Mouse (Mus musculus) liver, embryonic 15.5 days (tissue): ENCODE measurements around the gene Ccdc85b. TPM values are rescaled to one million over a fixed set of nuclear protein-coding genes. Genes with fewer than 3 reads are reported as not detected.
"Not testable (repeated sequence)": the region's sequence is repeated elsewhere in the genome, so short reads cannot be mapped to it uniquely, and the experiment has no call there.

ENCODE experiments used
- ATAC-seq: fragments of 200-750 bp; cut with Nextera tagmentation; 2 replicates; pipeline ENCODE4 v1.8.0; 2017; ENCODE audit warnings: moderate number of reproducible peaks, mild to moderate bottlenecking, moderate library complexity; ENCODE audit not compliant: insufficient read depth
- H3K27ac ChIP-seq: fragments of 300-500 bp; sonication (generic); replicated peaks from 2 replicates; pipeline ENCODE4 v1.5.1; 2015; ENCODE audit warnings: mild to moderate bottlenecking, inconsistent platforms
- H3K27me3 ChIP-seq: fragments of 300-500 bp; sonication (generic); 2 replicates; pipeline ENCODE4 v1.6.1; 2015; ENCODE audit warnings: mild to moderate bottlenecking, inconsistent platforms
- H3K36me3 ChIP-seq: fragments of 300-500 bp; sonication (generic); replicated peaks from 2 replicates; pipeline ENCODE4 v1.6.1; 2015; ENCODE audit warnings: moderate library complexity, mild to moderate bottlenecking, inconsistent platforms
- H3K4me1 ChIP-seq: fragments of 300-500 bp; sonication (generic); replicated peaks from 2 replicates; pipeline ENCODE4 v1.6.1; 2015; ENCODE audit warnings: inconsistent platforms
- H3K4me2 ChIP-seq: fragments of 300-500 bp; sonication (generic); 2 replicates; pipeline ENCODE4 v1.6.1; 2015; ENCODE audit warnings: moderate library complexity, mild to moderate bottlenecking, inconsistent platforms
- H3K4me3 ChIP-seq: fragments of 300-500 bp; sonication (generic); replicated peaks from 2 replicates; pipeline ENCODE4 v1.5.1; 2015; ENCODE audit warnings: mild to moderate bottlenecking, inconsistent platforms
- H3K9ac ChIP-seq: fragments of 300-500 bp; sonication (generic); 2 replicates; pipeline ENCODE4 v1.6.1; 2015; ENCODE audit warnings: moderate library complexity, mild to moderate bottlenecking, inconsistent platforms
- H3K9me3 ChIP-seq: fragments of 300-500 bp; sonication (generic); replicated peaks from 2 replicates; pipeline ENCODE4 v1.6.1; 2016; ENCODE audit warnings: inconsistent platforms
- whole genome bisulfite sequencing: fragments of 180-500 bp; shearing (Covaris S2); methylation state at CpG from one replicate; pipeline ENCODE4 v1.1.7; 2015; ENCODE audit warnings: mixed read lengths; ENCODE audit not compliant: insufficient replicate concordance; 5-methylcytosine and 5-hydroxymethylcytosine counted together
- polyA plus RNA-seq: library from polyadenylated mRNA; unstranded; fragments of >200 nt; fragmentation: Nextera tagmentation; extraction: Ambion mirVana; gene quantifications from 2 replicates; pipeline ENCODE4 v1.2.1, GENCODE M21; 2015

Gene Ccdc85b
- polyA plus RNA-seq: 1.6 TPM in 2 replicates

GRCm38 (mm10) chr19:5457746-5458442, at the start of gene Ccdc85b:
Ccdc85b (minus strand) TSS chr19:5457894.
- 11% methylated on average over 14 of the region's 14 CpGs for WGBS
- Histone ChIP-seq H3K27me3 (peaks cover 10% of the 10 kb centered on the region), H3K36me3 (no peaks in the 10 kb centered on the region; the same call in 1 of the 2 replicates), H3K4me1 (peaks cover 57% of the 10 kb centered on the region), H3K27ac (peak within 1 kb of the TSS; percentile 77), H3K4me3 (peak within 1 kb of the TSS; percentile 76), H3K9me3 (no peaks in the 10 kb centered on the region), H3K4me2 (peak within 1 kb of the TSS; percentile 100), H3K9ac (peak within 1 kb of the TSS; percentile 75)
- peak; percentile 5; the same call in 1 of the 2 replicates for ATAC-seq

DNA sequence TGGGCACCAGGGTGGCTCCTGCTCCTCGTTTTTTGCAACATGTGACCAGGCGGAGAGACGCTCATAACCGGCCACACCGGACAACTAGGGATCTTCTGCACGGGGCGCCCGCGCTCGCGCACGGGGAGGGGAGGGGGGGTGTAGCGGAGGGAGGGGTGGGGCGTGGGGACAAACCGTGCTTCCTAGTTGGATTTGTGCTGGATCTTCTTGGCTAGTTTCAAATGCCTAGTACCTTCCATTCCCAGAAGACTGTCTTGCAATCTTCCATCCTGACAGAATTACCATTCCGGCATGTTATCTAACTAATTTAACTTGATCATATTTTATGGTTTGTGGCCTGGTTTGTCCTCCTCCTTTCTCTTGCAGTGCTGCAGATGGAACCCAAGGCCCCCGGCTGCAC, 46.0 kb upstream of the Ccdc85b start, which contains the start of gene 1700020D05Rik:
Gene 1700020D05Rik, minus strand, starts transcription at position 101 of the 400 bp plus-strand sequence.
- Histone ChIP-seq H3K9me3 (no peaks in the 10 kb centered on the region), H3K4me2 (no peak within 1 kb of the TSS), H3K4me1 (0 out of 2 replicates have a peak, but pooled peaks cover 6% of the 10 kb centered on the region), H3K27ac (no peak within 1 kb of the TSS), H3K4me3 (no peak within 1 kb of the TSS), H3K27me3 (no peaks in the 10 kb centered on the region), H3K36me3 (0 out of 2 replicates have a peak, but pooled peaks cover 5% of the 10 kb centered on the region), H3K9ac (no peak within 1 kb of the TSS)
- WGBS: 70% methylated on average over 17 of the region's 17 CpGs
- ATAC-seq: no peak

GRCm38 (mm10) chr19:5500330-5500875, 42.7 kb upstream of the Ccdc85b start:
- Histone ChIP-seq H3K4me1 (no peaks in the 10 kb centered on the region), H3K4me3 (no peak overlapping the region), H3K36me3 (peaks cover 37% of the 10 kb centered on the region), H3K27me3 (no peaks in the 10 kb centered on the region), H3K9ac (no peak overlapping the region), H3K27ac (no peak overlapping the region), H3K9me3 (no peaks in the 10 kb centered on the region), H3K4me2 (no peak overlapping the region)
- 66% methylated on average over 2 of the region's 2 CpGs for WGBS
- ATAC-seq: no peak

DNA sequence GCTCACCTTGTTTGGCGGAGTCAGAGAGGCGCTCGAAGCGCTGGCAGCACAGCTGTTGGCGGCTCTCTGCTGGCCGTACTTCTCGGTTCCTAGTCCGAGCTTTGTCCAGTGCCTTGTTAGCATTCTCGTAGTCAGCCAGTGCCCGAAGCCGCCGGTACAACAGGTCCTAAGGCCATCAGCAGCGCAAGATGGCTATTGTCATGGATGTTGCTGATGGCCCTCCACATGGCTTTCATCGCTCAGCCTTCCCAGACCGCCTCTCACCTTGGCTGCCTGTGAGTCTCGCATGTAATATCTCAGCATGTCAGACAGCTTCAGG, 38.3 kb upstream of the Ccdc85b start:
- H3K9ac ChIP-seq: no peak overlapping the region
- no peak overlapping the region for H3K4me3 ChIP-seq
- H3K9me3 ChIP-seq: no peaks in the 10 kb centered on the region
- H3K4me1 ChIP-seq: peaks cover 15% of the 10 kb centered on the region
- H3K4me2 ChIP-seq: no peak overlapping the region
- H3K27me3 ChIP-seq: no peaks in the 10 kb centered on the region
- H3K27ac ChIP-seq: no peak overlapping the region
- ATAC-seq: no peak
- H3K36me3 ChIP-seq: peaks cover 70% of the 10 kb centered on the region
- WGBS: 83% methylated on average over 16 of the region's 16 CpGs

- no peak for ATAC-seq
- H3K4me2 ChIP-seq: no peak overlapping the region
- H3K9ac ChIP-seq: no peak overlapping the region
- no peaks in the 10 kb centered on the region for H3K27me3 ChIP-seq
- peaks cover 17% of the 10 kb centered on the region for H3K4me1 ChIP-seq
- WGBS: 81% methylated on average over 12 of the region's 12 CpGs
- H3K36me3 ChIP-seq: peaks cover 70% of the 10 kb centered on the region
- no peak overlapping the region for H3K27ac ChIP-seq
- no peaks in the 10 kb centered on the region for H3K9me3 ChIP-seq
- H3K4me3 ChIP-seq: no peak overlapping the region
These were observed 37.8 kb upstream of the Ccdc85b start for GRCm38 (mm10) chr19:5495353-5496051.

- no peak for ATAC-seq
- Histone ChIP-seq H3K27me3 (no peaks in the 10 kb centered on the region), H3K4me1 (peaks cover 26% of the 10 kb centered on the region), H3K36me3 (peaks cover 70% of the 10 kb centered on the region), H3K9me3 (no peaks in the 10 kb centered on the region), H3K27ac (no peak overlapping the region), H3K9ac (no peak overlapping the region), H3K4me3 (no peak overlapping the region), H3K4me2 (no peak overlapping the region)
- 79% methylated on average over 3 of the region's 3 CpGs for WGBS
These were observed 36.6 kb upstream of the Ccdc85b start for GRCm38 (mm10) chr19:5494314-5494713.

DNA sequence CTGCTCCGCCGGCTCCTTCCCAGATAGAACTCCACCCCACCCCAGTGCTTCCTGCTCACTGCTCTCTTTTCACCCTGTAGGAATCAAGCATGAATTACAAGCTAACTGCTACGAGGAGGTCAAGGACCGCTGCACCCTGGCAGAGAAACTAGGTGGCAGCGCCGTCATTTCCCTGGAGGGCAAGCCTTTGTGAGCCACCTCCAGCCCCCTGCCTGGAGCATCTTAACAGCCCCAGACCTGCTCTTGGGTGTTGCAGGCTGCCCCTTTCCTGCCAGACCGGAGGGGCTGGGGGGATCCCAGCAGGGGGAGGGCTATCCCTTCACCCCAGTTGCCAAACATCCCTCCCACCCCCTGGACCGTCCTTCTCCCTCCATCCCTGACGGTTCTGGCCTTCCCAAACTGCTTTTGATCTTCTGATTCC, 35.6 kb upstream of the Ccdc85b start:
- Histone ChIP-seq H3K4me1 (peaks cover 35% of the 10 kb centered on the region), H3K36me3 (peaks cover 66% of the 10 kb centered on the region)
- not testable (repeated sequence) for H3K4me3 ChIP-seq, ATAC-seq, H3K9me3 ChIP-seq, H3K4me2 ChIP-seq, H3K9ac ChIP-seq, H3K27me3 ChIP-seq, H3K27ac ChIP-seq
- 80% methylated on average over 9 of the region's 9 CpGs for WGBS

GRCm38 (mm10) chr19:5492641-5493040, 34.9 kb upstream of the Ccdc85b start:
- peaks cover 59% of the 10 kb centered on the region for H3K36me3 ChIP-seq

DNA sequence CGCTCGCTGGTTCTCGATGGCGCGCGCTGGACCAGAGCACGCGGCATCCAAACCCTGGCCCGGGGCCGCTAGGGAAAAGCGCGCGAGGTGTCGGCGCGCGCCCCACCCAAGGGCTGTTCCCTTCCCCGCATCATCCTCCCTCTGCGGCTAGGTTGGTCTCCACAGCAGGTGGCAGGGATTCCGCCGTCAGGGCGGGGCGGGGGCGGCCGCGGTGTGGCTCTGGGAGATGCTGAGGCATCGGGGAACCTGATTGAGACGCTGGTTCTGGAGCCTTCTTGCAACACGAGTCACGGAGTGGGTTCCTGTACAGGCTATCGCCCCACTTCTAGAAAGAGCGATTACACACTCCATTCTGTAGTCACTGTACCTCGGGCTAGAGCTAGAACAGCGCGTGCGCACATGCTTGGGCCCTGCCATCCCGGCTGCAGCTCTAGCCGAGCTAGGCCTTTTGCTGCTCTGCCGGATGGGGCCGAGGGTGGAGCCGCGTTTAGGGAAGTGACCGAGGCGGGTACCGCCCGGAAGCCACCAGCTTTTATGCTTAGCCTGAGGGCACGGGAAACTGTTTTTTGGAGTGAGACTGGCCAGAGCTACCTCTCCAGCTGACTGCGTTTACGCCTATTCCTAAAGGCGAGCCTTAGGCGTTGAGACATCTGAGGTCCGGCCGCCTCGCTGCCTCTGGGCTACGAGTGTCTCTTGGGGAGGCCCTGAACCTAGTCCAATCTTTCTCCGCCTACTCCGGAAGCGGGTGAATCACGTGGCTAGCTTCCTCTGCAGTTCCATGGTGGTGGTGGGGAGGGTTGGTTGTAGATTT, 33.4 kb upstream of the Ccdc85b start:
- no peaks in the 10 kb centered on the region for H3K9me3 ChIP-seq
- peak overlapping the region; percentile 96 for H3K9ac ChIP-seq
- no peaks in the 10 kb centered on the region for H3K27me3 ChIP-seq
- peak overlapping the region; percentile 99 for H3K27ac ChIP-seq
- peaks cover 44% of the 10 kb centered on the region for H3K36me3 ChIP-seq
- ATAC-seq: peak; percentile 31
- peak overlapping the region; percentile 97 for H3K4me3 ChIP-seq
- WGBS: under 1% methylated on average over 59 of the region's 59 CpGs
- H3K4me1 ChIP-seq: peaks cover 57% of the 10 kb centered on the region
- H3K4me2 ChIP-seq: peak overlapping the region; percentile 97

More at GRCm38 (mm10) chr19:5492641-5493040, 34.9 kb upstream of the Ccdc85b start:
- H3K9ac ChIP-seq: no peak overlapping the region
- no peaks in the 10 kb centered on the region for H3K9me3 ChIP-seq
- H3K4me1 ChIP-seq: peaks cover 42% of the 10 kb centered on the region
- 79% methylated on average over 4 of the region's 4 CpGs for WGBS
- H3K27ac ChIP-seq: no peak overlapping the region
- 0 out of 2 replicates have a peak overlapping the region, but pooled peaks have one; percentile 97 for H3K4me3 ChIP-seq
- ATAC-seq: no peak
- no peak overlapping the region for H3K4me2 ChIP-seq
- no peaks in the 10 kb centered on the region for H3K27me3 ChIP-seq

- Histone ChIP-seq H3K27me3 (no peaks in the 10 kb centered on the region), H3K9me3 (no peaks in the 10 kb centered on the region), H3K36me3 (peaks cover 44% of the 10 kb centered on the region), H3K4me2 (peak within 1 kb of the TSS; percentile 97), H3K27ac (peak within 1 kb of the TSS; percentile 99), H3K4me3 (peak within 1 kb of the TSS; percentile 97), H3K4me1 (peaks cover 58% of the 10 kb centered on the region), H3K9ac (peak within 1 kb of the TSS; percentile 96)
- ATAC-seq: peak; percentile 58
- WGBS: under 1% methylated on average over 62 of the region's 62 CpGs
These were observed 32.7 kb upstream of the Ccdc85b start, which contains the start of gene Cfl1 for GRCm38 (mm10) chr19:5490313-5490897. Cfl1 (plus strand) TSS chr19:5490455.
